Mouse (Mus musculus) heart, embryonic 16.5 days (tissue): ENCODE data around the gene Dpep3. TPM values are rescaled to one million over a fixed set of nuclear protein-coding genes. Genes with fewer than 3 reads are reported as not detected.

Experiments used
- ATAC-seq: fragments of 200-750 bp; cut with Nextera tagmentation; replicated peaks from 2 replicates; pipeline ENCODE4 v1.8.0; 2017; ENCODE audit warnings: moderate number of reproducible peaks; ENCODE audit not compliant: insufficient read depth, low FRiP score; ENCODE audit errors: extremely low read depth
- H3K27ac ChIP-seq: fragments of 300-500 bp; sonication (generic); 2 replicates; pipeline ENCODE4 v1.5.1; 2014; ENCODE audit warnings: mild to moderate bottlenecking, low read length, control low read depth, moderate library complexity
- H3K27me3 ChIP-seq: fragments of 300-500 bp; sonication (generic); 2 replicates; pipeline ENCODE4 v1.6.1; 2014; ENCODE audit warnings: low read length, mixed read lengths; ENCODE audit not compliant: control insufficient read depth, insufficient read depth
- H3K36me3 ChIP-seq: fragments of 300-500 bp; sonication (generic); 2 replicates; pipeline ENCODE4 v1.6.1; 2014; ENCODE audit not compliant: control insufficient read depth, insufficient read depth
- H3K4me1 ChIP-seq: fragments of 300-500 bp; sonication (generic); 2 replicates; pipeline ENCODE4 v1.6.1; 2014; ENCODE audit warnings: low read length, mixed read lengths; ENCODE audit not compliant: control insufficient read depth, insufficient read depth
- H3K4me2 ChIP-seq: fragments of 300-500 bp; sonication (generic); 2 replicates; pipeline ENCODE4 v1.6.1; 2014; ENCODE audit warnings: low read depth, mild to moderate bottlenecking, control low read depth, low read length
- H3K4me3 ChIP-seq: fragments of 300-500 bp; sonication (generic); 2 replicates; pipeline ENCODE4 v1.5.1; 2014; ENCODE audit warnings: mild to moderate bottlenecking, control low read depth, low read length
- H3K9ac ChIP-seq: fragments of 300-500 bp; sonication (generic); 2 replicates; pipeline ENCODE4 v1.6.1; 2014; ENCODE audit warnings: low read length, control low read depth
- H3K9me3 ChIP-seq: fragments of 300-500 bp; sonication (generic); replicated peaks from 2 replicates; pipeline ENCODE4 v1.6.1; 2016; ENCODE audit warnings: low read length; ENCODE audit not compliant: control insufficient read depth
- WGBS: fragments of 180-500 bp; shearing (Covaris S2); extraction: QIAGEN DNeasy Blood & Tissue Kit; methylation state at CpG from one replicate; pipeline ENCODE4 v1.1.7; 2014; 5-methylcytosine and 5-hydroxymethylcytosine counted together
- polyA plus RNA-seq: library from polyadenylated mRNA; unstranded; fragments of >200 nt; fragmentation: Nextera tagmentation; extraction: Ambion mirVana; gene quantifications from 2 replicates; pipeline ENCODE4 v1.2.1, GENCODE M21; 2015

Gene Dpep3
- polyA plus RNA-seq, 1 experiment from 2014 or later, result not detected

GRCm38 (mm10) chr8:105965905-105966341 is 13.3 kb downstream of the Dpep3 start, which contains the start of gene Slc12a4:
Slc12a4 (minus strand) TSS chr8:105966097.
- peak within 1 kb of the TSS; percentile 86 for H3K4me3 ChIP-seq
- peaks cover 48% of the 10 kb centered on the region for H3K4me1 ChIP-seq
- no peaks in the 10 kb centered on the region for H3K36me3 ChIP-seq
- peak; percentile 91 for ATAC-seq
- no peaks in the 10 kb centered on the region for H3K9me3 ChIP-seq
- no peaks in the 10 kb centered on the region for H3K27me3 ChIP-seq
- WGBS, result under 1% methylated on average over 47 of the region's 47 CpGs
- H3K9ac ChIP-seq, result peak within 1 kb of the TSS; percentile 96
- H3K4me2 ChIP-seq, result peak within 1 kb of the TSS; percentile 70
- peak within 1 kb of the TSS; percentile 93 for H3K27ac ChIP-seq

DNA sequence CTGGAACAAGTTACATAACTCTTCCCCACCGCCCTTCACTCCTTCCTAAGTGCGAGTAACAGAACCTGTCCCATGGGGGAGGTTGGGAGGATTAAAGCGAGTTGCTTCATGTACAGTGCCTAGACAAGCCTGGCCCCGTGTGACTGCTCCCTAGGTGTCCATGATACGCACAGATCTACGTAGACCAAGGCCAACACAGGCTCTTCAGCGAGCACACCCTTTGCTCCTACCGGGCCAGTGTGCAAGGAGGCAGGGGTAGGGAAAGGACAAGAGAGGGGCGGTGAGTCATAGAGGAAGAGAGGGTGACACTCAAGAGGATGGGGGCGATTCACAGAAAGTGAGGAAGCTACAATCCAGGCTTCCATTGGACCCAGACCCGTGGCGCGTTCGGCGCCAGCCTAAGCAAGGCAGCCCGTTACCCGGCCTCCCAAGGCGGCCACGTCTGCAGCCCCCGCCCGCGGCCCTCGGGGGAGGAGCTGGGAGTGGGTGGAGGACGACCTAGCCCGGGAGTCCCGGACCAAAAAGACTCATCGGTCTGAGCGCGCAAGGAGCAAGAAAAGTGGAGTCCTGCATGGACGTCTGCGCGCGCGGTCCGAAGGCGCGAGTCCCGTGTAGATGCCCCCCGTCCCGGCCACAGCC is 13.8 kb downstream of the Dpep3 start:
- Histone ChIP-seq H3K4me1 (peaks cover 48% of the 10 kb centered on the region), H3K4me3 (peak overlapping the region; percentile 86), H3K9me3 (no peaks in the 10 kb centered on the region), H3K27ac (peak overlapping the region; percentile 93), H3K9ac (peak overlapping the region; percentile 96), H3K4me2 (peak overlapping the region; percentile 70), H3K36me3 (peaks cover under 1% of the 10 kb centered on the region; the same call in 1 of the 2 replicates), H3K27me3 (no peaks in the 10 kb centered on the region)
- ATAC-seq, result peak; percentile 64
- WGBS, result 1% methylated on average over 40 of the region's 40 CpGs

DNA sequence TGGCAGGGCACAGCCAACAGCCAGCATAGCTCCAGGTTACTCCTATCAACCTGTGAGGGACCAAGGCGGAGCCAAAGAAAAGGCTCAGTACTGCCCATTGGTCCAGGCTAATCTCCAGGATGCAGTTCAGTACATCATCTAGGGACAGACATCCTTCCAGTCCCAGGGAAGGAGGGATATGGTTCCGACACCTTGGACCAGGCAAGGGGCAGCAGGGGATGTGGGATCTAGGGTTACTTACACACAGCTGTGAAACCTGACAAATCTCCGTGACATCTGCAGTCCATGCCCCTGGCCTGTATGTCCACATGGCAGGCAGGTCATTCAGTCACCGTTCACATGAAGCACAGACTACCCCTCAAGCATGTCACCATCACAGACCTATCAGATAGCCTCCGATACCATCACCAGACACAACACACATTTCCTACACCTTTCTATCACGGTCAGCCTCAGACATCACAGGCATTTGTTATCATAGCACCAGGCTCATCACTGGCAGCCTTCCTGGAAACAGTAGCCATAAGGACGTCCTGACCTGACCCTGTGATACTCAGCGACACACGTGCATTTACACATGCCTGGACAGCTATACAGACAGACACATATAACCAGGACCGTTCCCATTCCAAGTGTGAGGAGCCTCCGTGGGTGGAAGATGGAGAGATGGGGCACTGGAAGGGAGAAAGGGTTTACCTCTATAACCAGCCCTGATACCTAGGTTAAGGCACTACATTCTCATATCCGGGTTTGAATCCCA is 14.5 kb downstream of the Dpep3 start:
- Histone ChIP-seq H3K27me3 (no peaks in the 10 kb centered on the region), H3K4me2 (peak overlapping the region; percentile 70), H3K36me3 (peaks cover 6% of the 10 kb centered on the region; the same call in 1 of the 2 replicates), H3K27ac (no peak overlapping the region; the same call in 1 of the 2 replicates), H3K4me3 (peak overlapping the region; percentile 86), H3K4me1 (peaks cover 48% of the 10 kb centered on the region), H3K9me3 (no peaks in the 10 kb centered on the region), H3K9ac (peak overlapping the region; percentile 96)
- 37% methylated on average over 12 of the region's 12 CpGs for WGBS
- no peak for ATAC-seq

- H3K4me2 ChIP-seq, result no peak overlapping the region
- WGBS, result 69% methylated on average over 10 of the region's 10 CpGs
- no peak overlapping the region for H3K9ac ChIP-seq
- peaks cover 46% of the 10 kb centered on the region for H3K4me1 ChIP-seq
- H3K4me3 ChIP-seq, result no peak overlapping the region
- no peak for ATAC-seq
- peaks cover 6% of the 10 kb centered on the region for H3K36me3 ChIP-seq
- H3K27ac ChIP-seq, result no peak overlapping the region
- H3K9me3 ChIP-seq, result no peaks in the 10 kb centered on the region
- no peaks in the 10 kb centered on the region for H3K27me3 ChIP-seq
These were observed 17.7 kb downstream of the Dpep3 start for GRCm38 (mm10) chr8:105961536-105961935.

DNA sequence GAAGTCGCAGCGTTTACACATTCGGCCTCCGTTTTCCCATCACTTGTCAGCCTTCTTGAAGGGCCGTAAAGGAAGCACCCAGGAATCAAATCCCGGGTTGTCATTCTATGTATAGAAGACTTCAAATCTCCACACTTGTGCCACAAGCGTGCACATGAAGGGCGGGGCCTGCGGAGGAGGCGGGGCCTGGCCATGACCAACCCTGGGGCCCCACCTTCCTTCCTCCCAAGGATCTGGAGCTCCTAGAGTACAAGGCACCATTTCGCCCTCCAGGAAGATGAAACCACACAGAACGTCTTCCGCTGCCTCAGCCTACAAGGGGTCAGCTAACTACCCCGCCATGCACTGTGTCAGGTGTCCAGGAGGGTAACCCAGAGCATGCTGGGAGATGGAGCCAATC is 18.1 kb downstream of the Dpep3 start:
- H3K4me1 ChIP-seq, result peaks cover 43% of the 10 kb centered on the region
- ATAC-seq, result no peak
- no peak overlapping the region for H3K4me2 ChIP-seq
- H3K36me3 ChIP-seq, result peaks cover 6% of the 10 kb centered on the region
- H3K27ac ChIP-seq, result no peak overlapping the region
- H3K9me3 ChIP-seq, result no peaks in the 10 kb centered on the region
- WGBS, result 78% methylated on average over 14 of the region's 14 CpGs
- no peak overlapping the region for H3K4me3 ChIP-seq
- no peaks in the 10 kb centered on the region for H3K27me3 ChIP-seq
- H3K9ac ChIP-seq, result no peak overlapping the region

- 63% methylated on average over 7 of the region's 7 CpGs for WGBS
- ATAC-seq, result no peak
- peaks cover 35% of the 10 kb centered on the region for H3K4me1 ChIP-seq
These were observed 19.9 kb downstream of the Dpep3 start for GRCm38 (mm10) chr8:105959350-105959749.

DNA sequence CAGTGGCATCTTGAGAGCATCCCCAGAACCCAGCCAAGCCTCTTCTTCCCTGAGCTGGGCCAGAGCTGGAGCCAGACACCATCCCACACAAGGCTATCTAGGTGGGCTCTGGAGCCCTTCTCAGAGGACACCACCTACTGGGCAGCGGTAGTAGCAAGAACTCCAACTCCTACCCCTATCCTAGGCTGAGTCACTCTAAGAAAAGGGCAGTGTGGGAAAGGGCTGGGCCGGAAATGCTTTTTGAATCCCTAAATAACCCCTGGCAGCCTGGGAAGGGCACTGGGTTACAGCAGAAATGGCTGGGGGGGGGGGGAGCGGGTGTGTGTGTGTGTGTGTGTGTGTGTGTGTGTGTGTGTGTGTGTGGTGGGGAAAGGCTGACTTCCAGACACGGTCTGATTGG is 21.4 kb downstream of the Dpep3 start:
- H3K4me3 ChIP-seq, result no peak overlapping the region
- no peak overlapping the region for H3K27ac ChIP-seq
- peaks cover 23% of the 10 kb centered on the region for H3K4me1 ChIP-seq
- no peaks in the 10 kb centered on the region for H3K9me3 ChIP-seq
- no peak overlapping the region for H3K4me2 ChIP-seq
- H3K27me3 ChIP-seq, result no peaks in the 10 kb centered on the region
- no peak overlapping the region for H3K9ac ChIP-seq
- H3K36me3 ChIP-seq, result peaks cover 22% of the 10 kb centered on the region
- ATAC-seq, result 0 out of 2 replicates have a peak, but pooled peaks have one; percentile 11
- WGBS, result 38% methylated on average over 3 of the region's 4 CpGs

More at GRCm38 (mm10) chr8:105959350-105959749, 19.9 kb downstream of the Dpep3 start:
- Histone ChIP-seq H3K36me3 (peaks cover 14% of the 10 kb centered on the region), H3K27me3 (no peaks in the 10 kb centered on the region), H3K9me3 (no peaks in the 10 kb centered on the region), H3K9ac (no peak overlapping the region), H3K27ac (no peak overlapping the region), H3K4me2 (no peak overlapping the region), H3K4me3 (no peak overlapping the region)

DNA sequence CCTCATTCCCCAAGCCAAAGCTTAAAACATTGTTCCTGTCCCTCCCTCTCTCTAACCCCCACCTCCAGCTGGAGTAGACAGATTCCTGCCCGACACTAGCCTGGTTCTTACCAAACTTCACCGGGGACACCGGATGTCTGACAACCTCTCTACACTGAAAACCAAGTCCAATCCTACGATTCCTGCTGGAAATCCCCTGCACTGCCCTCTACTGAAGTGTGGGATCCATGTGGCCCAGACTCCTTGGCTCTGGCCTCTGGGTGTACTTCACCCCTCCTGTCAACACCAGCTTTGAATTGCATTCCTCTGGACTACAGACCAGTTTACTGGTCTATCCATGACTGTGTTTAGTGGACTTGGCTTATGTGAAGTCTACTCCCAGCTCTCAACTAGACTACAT is 22.7 kb downstream of the Dpep3 start:
- 39% methylated on average over 4 of the region's 4 CpGs for WGBS
- Histone ChIP-seq H3K36me3 (peaks cover 29% of the 10 kb centered on the region), H3K9ac (no peak overlapping the region), H3K4me1 (peaks cover 17% of the 10 kb centered on the region), H3K4me3 (no peak overlapping the region), H3K27me3 (no peaks in the 10 kb centered on the region), H3K4me2 (no peak overlapping the region), H3K27ac (0 out of 2 replicates have a peak overlapping the region, but pooled peaks have one; percentile 16), H3K9me3 (no peaks in the 10 kb centered on the region)
- ATAC-seq, result no peak
